In the genomic region with DNA sequence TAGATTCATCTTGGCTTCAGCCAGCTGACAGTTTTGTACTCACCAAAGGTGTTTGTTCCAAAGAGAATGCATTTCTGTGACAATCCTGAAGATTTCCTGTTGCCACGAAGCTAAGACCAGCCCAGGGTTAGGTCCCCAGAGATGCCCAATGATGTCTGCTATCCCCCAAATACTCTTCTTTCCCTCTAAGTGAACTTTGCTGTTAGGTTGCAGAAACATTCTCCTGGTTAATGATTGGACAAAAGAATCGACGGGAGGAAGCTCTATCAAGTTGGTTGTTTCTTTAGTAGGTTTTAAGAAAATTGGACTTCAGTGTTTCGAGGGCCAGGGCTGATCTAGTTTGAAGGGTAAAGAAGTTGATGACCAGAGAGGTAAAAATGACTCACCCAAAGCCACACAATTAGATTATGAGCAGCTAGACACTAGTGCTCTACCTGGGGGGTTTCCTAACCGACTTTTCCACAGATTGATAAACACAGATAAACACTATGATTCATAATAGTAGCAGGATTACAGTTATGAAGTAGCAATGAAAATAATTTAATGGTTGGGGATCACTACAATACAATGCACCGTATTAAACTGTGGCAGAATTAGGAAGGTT, we compare ENCODE assay signal across 17 mouse cellular contexts. TPM values are rescaled to one million over a fixed set of nuclear protein-coding genes. Genes with fewer than 3 reads are reported as not detected.
A peak's percentile ranks its signal among the peaks of the same experiment; 100 is the strongest.
DNase-seq lines count a peak whose midpoint lies in the region; ATAC-seq and TF ChIP-seq lines count a peak whose summit lies in the region.
"Had no signal": no experiment of that assay in that cellular context is flagged by ENCODE, and none has a peak within 500 bp of the region (broad histone marks: within the 10 kb centered on the region; RNA-seq: fewer than 3 reads in every experiment).

Gene Adra1b (minus strand): TSS at position 160 of the 604 bp plus-strand sequence.

- H3K4me1 ChIP-seq in heart, embryonic 11.5 days (ENCODE audit: control insufficient read depth, insufficient read depth, low read length) = no peaks in the 10 kb centered on the region
- H3K4me1 ChIP-seq in heart, postnatal 0 days (ENCODE audit: control insufficient read depth, insufficient read depth) = no peaks in the 10 kb centered on the region
- H3K4me1 ChIP-seq in liver, embryonic 14.5 days (replicated peaks; ENCODE audit: control insufficient read depth in 2 of 2, insufficient read depth in 2 of 2, low read length in 1 of 2) = 0 out of 4 replicates have a peak, but pooled peaks cover 0 to 2% of the 10 kb centered on the region in 2 experiments
- H3K4me1 ChIP-seq: heart, embryonic 15.5 days had no signal

- no peak for ATAC-seq in heart, embryonic 11.5 days (replicated peaks; ENCODE audit: insufficient number of reproducible peaks, low FRiP score, low TSS enrichment)
- no peak for ATAC-seq in heart, postnatal 0 days (ENCODE audit: insufficient read depth, low read depth)
- no peak for ATAC-seq in liver, embryonic 14.5 days (ENCODE audit: insufficient read depth)

- H3K36me3 ChIP-seq in heart, embryonic 11.5 days (ENCODE audit: control insufficient read depth, insufficient read depth, low read length) = no peaks in the 10 kb centered on the region
- no peaks in the 10 kb centered on the region for H3K36me3 ChIP-seq in heart, postnatal 0 days (replicated peaks; ENCODE audit: control insufficient read depth, insufficient read depth, low read length)
- H3K36me3 ChIP-seq in liver, embryonic 14.5 days (replicated peaks; ENCODE audit: control insufficient read depth, insufficient read depth, low read depth) = no peaks in the 10 kb centered on the region
- H3K36me3 ChIP-seq: G1E; heart, embryonic 15.5 days had no signal

- H3K27me3 ChIP-seq in heart, embryonic 11.5 days (ENCODE audit: control insufficient read depth, insufficient read depth, low read length) = no peaks in the 10 kb centered on the region
- H3K27me3 ChIP-seq in heart, postnatal 0 days (ENCODE audit: control insufficient read depth, insufficient read depth, low read length) = no peaks in the 10 kb centered on the region
- H3K27me3 ChIP-seq in liver, embryonic 14.5 days (ENCODE audit: control insufficient read depth, insufficient read depth, low read length) = no peaks in the 10 kb centered on the region
- H3K27me3 ChIP-seq: heart, embryonic 15.5 days had no signal

- no peak within 1 kb of the TSS for H3K27ac ChIP-seq in heart, embryonic 11.5 days (ENCODE audit: low read depth, low read length)
- H3K27ac ChIP-seq in heart, postnatal 0 days (ENCODE audit: low read depth) = no peak within 1 kb of the TSS
- H3K27ac ChIP-seq in liver, embryonic 14.5 days = no peak within 1 kb of the TSS
- H3K27ac ChIP-seq: gastrocnemius, adult 2 months; heart, embryonic 15.5 days had no signal

- TF ChIP-seq EP300 in heart, postnatal 0 days (IDR thresholded peaks at IDR 0.05; ENCODE audit: low read depth) = no peak
- no peak for TF ChIP-seq EP300 in liver, embryonic 14.5 days (IDR thresholded peaks at IDR 0.05; ENCODE audit: low read depth)

- no peak within 1 kb of the TSS for H3K9ac ChIP-seq in heart, embryonic 11.5 days (ENCODE audit: low read depth, low read length)
- H3K9ac ChIP-seq in heart, postnatal 0 days (replicated peaks; ENCODE audit: low read depth, low read length) = no peak within 1 kb of the TSS
- H3K9ac ChIP-seq in liver, embryonic 14.5 days (replicated peaks) = no peak within 1 kb of the TSS
- H3K9ac ChIP-seq: heart, embryonic 15.5 days had no signal

- TF ChIP-seq CTCF in heart, postnatal 0 days (IDR thresholded peaks at IDR 0.05; ENCODE audit: low read depth) = no peak
- TF ChIP-seq CTCF in liver, embryonic 14.5 days (IDR thresholded peaks at IDR 0.05; ENCODE audit: low read depth) = no peak

- H3K4me3 ChIP-seq in heart, embryonic 11.5 days (ENCODE audit: low read depth, low read length) = no peak within 1 kb of the TSS
- H3K4me3 ChIP-seq in heart, postnatal 0 days (ENCODE audit: low read depth, low read length) = no peak within 1 kb of the TSS
- H3K4me3 ChIP-seq in liver, embryonic 14.5 days (ENCODE audit: insufficient read depth in 1 of 2, low read depth in 2 of 2, low read length in 2 of 2) = peak within 1 kb of the TSS; percentile 21 to 22; a peak in 3 of 4 replicates
- H3K4me3 ChIP-seq: gastrocnemius, adult 2 months; heart, embryonic 15.5 days had no signal

- H3K9me3 ChIP-seq in heart, embryonic 11.5 days (replicated peaks; ENCODE audit: control insufficient read depth, low read length) = no peaks in the 10 kb centered on the region
- H3K9me3 ChIP-seq in heart, postnatal 0 days (replicated peaks; ENCODE audit: control insufficient read depth, low read length) = no peaks in the 10 kb centered on the region
- no peaks in the 10 kb centered on the region for H3K9me3 ChIP-seq in liver, embryonic 14.5 days (ENCODE audit: control insufficient read depth, low read length)
- H3K9me3 ChIP-seq: G1E; heart, embryonic 15.5 days had no signal

- no peak within 1 kb of the TSS for H3K4me2 ChIP-seq in heart, embryonic 11.5 days
- H3K4me2 ChIP-seq in heart, postnatal 0 days (ENCODE audit: low read depth, low read length) = no peak within 1 kb of the TSS
- peak within 1 kb of the TSS; percentile 34 for H3K4me2 ChIP-seq in liver, embryonic 14.5 days (ENCODE audit: low read depth)
- H3K4me2 ChIP-seq: heart, embryonic 15.5 days had no signal

- intact Hi-C loops in left cerebral cortex, postnatal 4 days (cut with DNase I) = no loop called here

- peak; percentile 21 for DNase-seq in heart, adult 11 months
- no peak for DNase-seq in left cerebral cortex, adult 8-10 months (ENCODE audit: low spot score in 2 of 2)
- no peak for DNase-seq in left cerebral cortex, postnatal 4 days
- no peak for DNase-seq in heart, postnatal 0 days (ENCODE audit: low spot score)
- peak in 2 of 3 experiments; percentile 9 to 13 for DNase-seq in liver, embryonic 14.5 days (ENCODE audit: low read depth in 3 of 3, low spot score in 3 of 3)
- DNase-seq in right cerebral cortex, postnatal 36 days (ENCODE audit: low spot score in 2 of 2) = no peak
- DNase-seq in natural killer cell, adult 2 months (ENCODE audit: low spot score in 2 of 2) = no peak
- DNase-seq: B cell, adult 2 months; cerebellum, adult 11 months; gastrocnemius, adult 2 months; kidney, adult 18-20 months; lung, postnatal 36 days; right cerebral cortex, postnatal 14 days; thymus, adult 2 months had no signal

- 74% methylated on average over 6 of the region's 6 CpGs for WGBS in heart, embryonic 11.5 days (ENCODE audit: insufficient replicate concordance)
- WGBS in heart, postnatal 0 days = 77% methylated on average over 6 of the region's 6 CpGs
- 47% methylated on average over 6 of the region's 6 CpGs for WGBS in liver, embryonic 14.5 days (ENCODE audit: insufficient replicate concordance)

RNA-seq across cellular contexts. Expression of gene Adra1b, which starts in this region (rescaled TPM):
- polyA plus RNA-seq in heart, embryonic 11.5 days (2014; fragmentation: Nextera tagmentation; extraction: Ambion mirVana) = 1.9 and 2.3 TPM in 2 replicates
- total RNA-seq in left cerebral cortex, adult 8-10 months (2022) = 10 to 100 TPM; 25.8 to 30.3 (median 26.6) TPM
- total RNA-seq in left cerebral cortex, postnatal 4 days (2021) = 10 to 100 TPM in 1 of 2 experiments, 1 to 10 TPM in 1; 8.8 to 10.4 TPM
- 36.4 and 56.4 TPM in 2 replicates for total RNA-seq in heart, postnatal 0 days (2014; rRNA removed; ENCODE audit: low replicate concordance)
- 24.5 and 25.1 TPM in 2 replicates for polyA plus RNA-seq in heart, postnatal 0 days (2015; fragmentation: Nextera tagmentation; extraction: Ambion mirVana)
- 8.3 and 9.7 TPM in 2 replicates for polyA plus RNA-seq in liver, embryonic 14.5 days (2012; rRNA removed)
- polyA plus RNA-seq in liver, embryonic 14.5 days (2014; fragmentation: Nextera tagmentation; extraction: Ambion mirVana) = 1.7 and 2.1 TPM in 2 replicates
- polyA plus RNA-seq: G1E had no signal

Comparison
In these comparisons a context has a peak if more than half of its experiments do, and no peak if none do; other contexts are left out.
1. DNase-seq: peak in heart, adult 11 months (single experiment) and liver, embryonic 14.5 days (2 of 3); none in left cerebral cortex, adult 8-10 months (0 of 2), left cerebral cortex, postnatal 4 days (single experiment), heart, postnatal 0 days (single experiment), right cerebral cortex, postnatal 36 days (0 of 2) and natural killer cell, adult 2 months (0 of 2).
2. H3K4me3 ChIP-seq: peak in liver, embryonic 14.5 days (2 of 2); none in heart, embryonic 11.5 days (single experiment) and heart, postnatal 0 days (single experiment).